Mouse (Mus musculus) ES-Bruce4 (cell line): ENCODE data around the gene Gm28042. TPM values are rescaled to one million over a fixed set of nuclear protein-coding genes. Genes with fewer than 3 reads are reported as not detected.

ENCODE experiments used
- H3K27ac ChIP-seq: 2 replicates; pipeline ENCODE4 v1.5.1; 2012; ENCODE audit warnings: low read length, inconsistent platforms; ENCODE audit not compliant: insufficient read depth
- H3K27me3 ChIP-seq: 2 replicates; pipeline ENCODE4 v1.6.1; 2012; ENCODE audit warnings: mild to moderate bottlenecking, low read length, inconsistent platforms; ENCODE audit not compliant: control insufficient read depth, poor library complexity, insufficient read depth, severe bottlenecking
- H3K36me3 ChIP-seq: 2 replicates; pipeline ENCODE4 v1.6.1; 2012; ENCODE audit warnings: inconsistent platforms, mild to moderate bottlenecking, low read length, moderate library complexity; ENCODE audit not compliant: control insufficient read depth, poor library complexity, insufficient read depth, severe bottlenecking
- H3K4me1 ChIP-seq: one replicate; pipeline ENCODE4 v1.8.1; 2011; ENCODE audit warnings: low read length; ENCODE audit not compliant: control insufficient read depth, insufficient read depth
- H3K4me3 ChIP-seq: 2 replicates; pipeline ENCODE4 v1.5.1; 2011; ENCODE audit warnings: low read depth, mild to moderate bottlenecking, low read length
- H3K9ac ChIP-seq: 2 replicates; pipeline ENCODE4 v1.6.1; 2012; ENCODE audit warnings: low read depth, mild to moderate bottlenecking, inconsistent platforms; ENCODE audit not compliant: poor library complexity, severe bottlenecking
- H3K9me3 ChIP-seq: replicated peaks from 2 replicates; pipeline ENCODE4 v1.6.1; 2012; ENCODE audit warnings: mild to moderate bottlenecking, low read length, inconsistent platforms; ENCODE audit not compliant: control insufficient read depth, poor library complexity, insufficient read depth, severe bottlenecking
- CTCF ChIP-seq: IDR thresholded peaks from one replicate; pipeline ENCODE4 v1.8.1; 2011; ENCODE audit warnings: low read depth, low read length
- EP300 ChIP-seq: IDR thresholded peaks from 2 replicates; pipeline ENCODE4 v1.6.1; 2011; ENCODE audit warnings: low read depth, low read length; ENCODE audit not compliant: insufficient read depth
- POLR2A ChIP-seq: IDR thresholded peaks from one replicate; pipeline ENCODE4 v1.8.1; 2011; ENCODE audit warnings: low read length; ENCODE audit not compliant: insufficient read depth
- polyA plus RNA-seq: library from polyadenylated mRNA; stranded (reverse); fragments of >200 nt; gene quantifications from 2 replicates; pipeline ENCODE4 v1.2.4, GENCODE M21; 2011; ENCODE audit warnings: low read depth; ENCODE audit not compliant: missing spikeins, insufficient read depth, insufficient read length

The Gm28042 gene
- polyA plus RNA-seq, result 3.5 and 4.2 TPM in 2 replicates

GRCm38 (mm10) chr2:120026984-120027949, at the start of gene Gm28042, which contains the start of gene Jmjd7:
Gene Gm28042, plus strand, starts transcription at chr2:120027493.
Gene Jmjd7, plus strand, starts transcription at chr2:120027483.
- H3K36me3 ChIP-seq, result peaks cover 4% of the 10 kb centered on the region; the same call in 1 of the 2 replicates
- no peak within 1 kb of the TSS for H3K27ac ChIP-seq
- H3K9ac ChIP-seq, result peak within 1 kb of the TSS; percentile 88

GRCm38 (mm10) chr2:119980343-119980986, 46.8 kb upstream of the Gm28042 start:
- TF ChIP-seq EP300 (no peak), CTCF (no peak), POLR2A (no peak)
- no peaks in the 10 kb centered on the region for H3K27me3 ChIP-seq
- H3K27ac ChIP-seq, result no peak overlapping the region
- H3K4me1 ChIP-seq, result peaks cover 2% of the 10 kb centered on the region
- H3K9ac ChIP-seq, result no peak overlapping the region
- H3K36me3 ChIP-seq, result no peaks in the 10 kb centered on the region
- no peak overlapping the region for H3K4me3 ChIP-seq
- no peaks in the 10 kb centered on the region for H3K9me3 ChIP-seq

More at GRCm38 (mm10) chr2:120026984-120027949, at the start of gene Gm28042, which contains the start of gene Jmjd7:
- H3K27me3 ChIP-seq, result no peaks in the 10 kb centered on the region
- H3K4me1 ChIP-seq, result no peaks in the 10 kb centered on the region
- TF ChIP-seq CTCF, result no peak
- no peak for TF ChIP-seq EP300
- TF ChIP-seq POLR2A, result no peak
- no peaks in the 10 kb centered on the region for H3K9me3 ChIP-seq
- peak within 1 kb of the TSS; percentile 91 for H3K4me3 ChIP-seq

- H3K9ac ChIP-seq, result no peak overlapping the region
These were observed 45.7 kb upstream of the Gm28042 start for GRCm38 (mm10) chr2:119981631-119982030.

GRCm38 (mm10) chr2:119985871-119986270, 41.4 kb upstream of the Gm28042 start:
- H3K9ac ChIP-seq, result no peak overlapping the region
- no peaks in the 10 kb centered on the region for H3K4me1 ChIP-seq
- no peaks in the 10 kb centered on the region for H3K9me3 ChIP-seq
- no peaks in the 10 kb centered on the region for H3K36me3 ChIP-seq
- no peaks in the 10 kb centered on the region for H3K27me3 ChIP-seq
- no peak for TF ChIP-seq POLR2A
- no peak for TF ChIP-seq CTCF
- TF ChIP-seq EP300, result no peak
- no peak overlapping the region for H3K27ac ChIP-seq
- H3K4me3 ChIP-seq, result no peak overlapping the region

More at GRCm38 (mm10) chr2:119981631-119982030, 45.7 kb upstream of the Gm28042 start:
- H3K4me3 ChIP-seq, result no peak overlapping the region
- peaks cover 2% of the 10 kb centered on the region for H3K4me1 ChIP-seq
- H3K27me3 ChIP-seq, result no peaks in the 10 kb centered on the region
- TF ChIP-seq CTCF (no peak), EP300 (no peak), POLR2A (no peak)
- no peaks in the 10 kb centered on the region for H3K36me3 ChIP-seq
- no peaks in the 10 kb centered on the region for H3K9me3 ChIP-seq
- H3K27ac ChIP-seq, result no peak overlapping the region

- no peak overlapping the region for H3K27ac ChIP-seq
- H3K27me3 ChIP-seq, result no peaks in the 10 kb centered on the region
- no peak overlapping the region for H3K4me3 ChIP-seq
- H3K9ac ChIP-seq, result no peak overlapping the region
- TF ChIP-seq CTCF (no peak), EP300 (no peak), POLR2A (no peak)
- no peaks in the 10 kb centered on the region for H3K9me3 ChIP-seq
- no peaks in the 10 kb centered on the region for H3K4me1 ChIP-seq
- no peaks in the 10 kb centered on the region for H3K36me3 ChIP-seq
These were observed 40.9 kb upstream of the Gm28042 start for GRCm38 (mm10) chr2:119986369-119986768.
